23 mouse cellular contexts compared by ENCODE assay signal in genomic region chr12:12837775-12838174, GRCm38 (mm10).
DNase-seq lines count a peak whose midpoint lies in the region; ATAC-seq and TF ChIP-seq lines count a peak whose summit lies in the region.
"Had no signal": no experiment of that assay in that cellular context is flagged by ENCODE, and none has a peak within 500 bp of the region (broad histone marks: within the 10 kb centered on the region; RNA-seq: fewer than 3 reads in every experiment).

No protein-coding gene starts in this region.

- 100% methylated on average over 1 of the region's 1 CpGs for WGBS in kidney, adult 2 months

- TF ChIP-seq POLR2A in kidney, adult 2 months (IDR thresholded peaks at IDR 0.05; ENCODE audit: low read depth, low read length), result no peak

- H3K4me3 ChIP-seq in kidney, adult 2 months (ENCODE audit: insufficient read depth, low read depth, low read length), result no peak overlapping the region
- H3K4me3 ChIP-seq: embryonic facial prominence, embryonic 12.5 days; embryonic facial prominence, embryonic 15.5 days; hindbrain, embryonic 10.5 days; hindbrain, embryonic 13.5 days had no signal

- peak; percentile 62 for ATAC-seq in frontal cortex, adult (ENCODE audit: low TSS enrichment)
- ATAC-seq: activated CD4-positive, CD25-positive, alpha-beta regulatory T cell, adult 4 months; forebrain, embryonic 14.5 days; forebrain, postnatal 0 days; hindbrain, embryonic 16.5 days had no signal

- DNase-seq in frontal cortex, postnatal 14 days (ENCODE audit: low spot score in 2 of 2), result no peak
- peak; percentile 21 to 69 for DNase-seq in layer of hippocampus, adult 18-20 months (ENCODE audit: low spot score in 2 of 2)
- no peak for DNase-seq in layer of hippocampus, postnatal 25 days (ENCODE audit: extremely low spot score in 1 of 2, low spot score in 1 of 2)
- peak; percentile 8 for DNase-seq in right cerebral cortex, adult 18-20 months
- DNase-seq in right cerebral cortex, postnatal 14 days, result no peak
- DNase-seq in urinary bladder, postnatal 10 days (ENCODE audit: low spot score), result no peak
- no peak for DNase-seq in kidney, adult 2 months
- DNase-seq: adrenal gland, adult 8-10 months; adrenal gland, postnatal 25 days; cerebellum, adult 18-20 months; cerebellum, adult 9-10 months; cerebellum, postnatal 25 days; forebrain, postnatal 0 days; gastrocnemius, postnatal 10 days; gastrocnemius, postnatal 36 days had no signal

- H3K36me3 ChIP-seq in kidney, adult 2 months (ENCODE audit: control insufficient read depth, insufficient read depth, low read length), result no peaks in the 10 kb centered on the region
- H3K36me3 ChIP-seq: embryonic facial prominence, embryonic 12.5 days; embryonic facial prominence, embryonic 15.5 days; hindbrain, embryonic 10.5 days; hindbrain, embryonic 13.5 days had no signal

- no peak overlapping the region for H3K27ac ChIP-seq in kidney, adult 2 months (ENCODE audit: insufficient read depth, low read depth, low read length)
- H3K27ac ChIP-seq: embryonic facial prominence, embryonic 12.5 days; embryonic facial prominence, embryonic 15.5 days; hindbrain, embryonic 10.5 days; hindbrain, embryonic 13.5 days had no signal

- no peak for TF ChIP-seq CTCF in kidney, adult 2 months (conservative IDR thresholded peaks at IDR 0.05; ENCODE audit: insufficient read depth, insufficient read length, low read depth, low read length)

- H3K27me3 ChIP-seq in kidney, adult 2 months (replicated peaks; ENCODE audit: control insufficient read depth, insufficient read depth, low read length), result no peaks in the 10 kb centered on the region
- H3K27me3 ChIP-seq: embryonic facial prominence, embryonic 12.5 days; embryonic facial prominence, embryonic 15.5 days had no signal

- H3K4me1 ChIP-seq in kidney, adult 2 months (ENCODE audit: control insufficient read depth, insufficient read depth, low read length), result no peaks in the 10 kb centered on the region

Comparison
In these comparisons a context has a peak if more than half of its experiments do, and no peak if none do; other contexts are left out.
1. DNase-seq: peak in layer of hippocampus, adult 18-20 months (2 of 2) and right cerebral cortex, adult 18-20 months (single experiment); none in frontal cortex, postnatal 14 days (0 of 2), layer of hippocampus, postnatal 25 days (0 of 2), right cerebral cortex, postnatal 14 days (single experiment), urinary bladder, postnatal 10 days (single experiment) and kidney, adult 2 months (single experiment).